Mouse (Mus musculus) liver, adult 2 months (tissue): ENCODE results near the gene Gatm. TPM values are rescaled to one million over a fixed set of nuclear protein-coding genes. Genes with fewer than 3 reads are reported as not detected.

Experiments used
- DNase-seq: peaks from one replicate; pipeline ENCODE4 v3.0.0-alpha.2; 2011; ENCODE audit warnings: low read depth, low spot score; ENCODE audit errors: extremely low read depth
- H3K27ac ChIP-seq: fragments of 200-500 bp; replicated peaks from 2 replicates; pipeline ENCODE4 v1.5.1; 2012; ENCODE audit warnings: low read depth, mild to moderate bottlenecking, control low read depth, inconsistent platforms, low read length; ENCODE audit not compliant: insufficient read depth
- H3K27me3 ChIP-seq: fragments of 200-500 bp; 2 replicates; pipeline ENCODE4 v1.6.1; 2012; ENCODE audit warnings: mild to moderate bottlenecking, moderate library complexity, low read length, inconsistent platforms; ENCODE audit not compliant: control insufficient read depth, insufficient read depth
- H3K36me3 ChIP-seq: fragments of 200-500 bp; 2 replicates; pipeline ENCODE4 v1.6.1; 2012; ENCODE audit warnings: low read length, inconsistent platforms; ENCODE audit not compliant: control insufficient read depth, insufficient read depth
- H3K4me1 ChIP-seq: fragments of 200-500 bp; 2 replicates; pipeline ENCODE4 v1.6.1; 2011; ENCODE audit warnings: low read length; ENCODE audit not compliant: control insufficient read depth, insufficient read depth
- H3K4me3 ChIP-seq: fragments of 200-500 bp; 2 replicates; pipeline ENCODE4 v1.5.1; 2011; ENCODE audit warnings: low read depth, mild to moderate bottlenecking, control low read depth, low read length, moderate library complexity; ENCODE audit not compliant: insufficient read depth
- H3K79me2 ChIP-seq: fragments of 200-500 bp; 2 replicates; pipeline ENCODE4 v1.6.1; 2012; ENCODE audit warnings: inconsistent platforms, mild to moderate bottlenecking, low read length, moderate library complexity; ENCODE audit not compliant: control insufficient read depth, insufficient read depth
- H3K9ac ChIP-seq: fragments of 200-500 bp; 2 replicates; pipeline ENCODE4 v1.6.1; 2012; ENCODE audit warnings: low read depth, mild to moderate bottlenecking, control low read depth, inconsistent platforms, low read length
- CTCF ChIP-seq: fragments of 200-500 bp; IDR thresholded peaks from 2 replicates; pipeline ENCODE4 v1.5.1; 2011; ENCODE audit warnings: low read depth, low read length, control low read depth
- POLR2A ChIP-seq: fragments of 200-500 bp; IDR thresholded peaks from 2 replicates; pipeline ENCODE4 v1.6.1; 2011; ENCODE audit warnings: low read length, control low read depth; ENCODE audit not compliant: insufficient read depth; ENCODE audit errors: extremely low read depth
- WGBS: fragments of 180-500 bp; shearing (Covaris S2); methylation state at CpG from one replicate; pipeline ENCODE4 v1.1.7; 2018; 5-methylcytosine and 5-hydroxymethylcytosine counted together
- polyA plus RNA-seq: library from polyadenylated mRNA; depleted of rRNA; stranded (reverse); fragments of >200 nt; gene quantifications from 2 replicates; pipeline ENCODE4 v1.2.3, GENCODE M21; 2012
- total RNA-seq: library from RNA; depleted of rRNA; stranded (reverse); fragments of >200 nt; gene quantifications from 2 replicates; pipeline ENCODE4 v1.2.3, GENCODE M21; 2014

The Gatm gene
- total and polyA plus RNA-seq, 2 experiments = 9.9 to 13.6 TPM

DNA sequence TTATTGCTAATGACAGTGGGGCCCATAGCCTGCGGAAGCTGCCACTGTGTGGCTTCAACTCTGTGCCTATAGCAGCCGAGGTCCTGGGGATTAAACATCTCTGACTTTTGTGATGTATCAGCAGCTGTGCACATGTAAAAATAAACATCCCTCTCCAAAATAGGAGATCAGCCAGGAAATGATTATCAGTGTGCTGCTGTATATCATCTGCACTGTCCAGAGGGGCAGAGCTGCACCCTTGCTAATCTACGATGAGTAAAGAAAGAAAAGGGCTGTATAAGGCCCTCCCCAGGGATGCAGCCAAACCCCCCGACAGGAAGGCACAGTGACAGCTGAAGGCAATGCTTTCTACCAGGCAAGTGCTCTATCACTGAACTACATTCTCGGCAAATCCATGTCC is 34.8 kb downstream of the Gatm start:
- H3K9ac ChIP-seq = no peak overlapping the region
- no peaks in the 10 kb centered on the region for H3K36me3 ChIP-seq
- no peaks in the 10 kb centered on the region for H3K79me2 ChIP-seq
- TF ChIP-seq CTCF = no peak
- no peak for TF ChIP-seq POLR2A
- WGBS = 55% methylated on average over 5 of the region's 5 CpGs
- no peak overlapping the region for H3K4me3 ChIP-seq
- 0 out of 2 replicates have a peak overlapping the region, but pooled peaks have one; percentile 4 for H3K27ac ChIP-seq
- H3K27me3 ChIP-seq = no peaks in the 10 kb centered on the region
- peak; percentile 17 for DNase-seq
- no peaks in the 10 kb centered on the region for H3K4me1 ChIP-seq

DNA sequence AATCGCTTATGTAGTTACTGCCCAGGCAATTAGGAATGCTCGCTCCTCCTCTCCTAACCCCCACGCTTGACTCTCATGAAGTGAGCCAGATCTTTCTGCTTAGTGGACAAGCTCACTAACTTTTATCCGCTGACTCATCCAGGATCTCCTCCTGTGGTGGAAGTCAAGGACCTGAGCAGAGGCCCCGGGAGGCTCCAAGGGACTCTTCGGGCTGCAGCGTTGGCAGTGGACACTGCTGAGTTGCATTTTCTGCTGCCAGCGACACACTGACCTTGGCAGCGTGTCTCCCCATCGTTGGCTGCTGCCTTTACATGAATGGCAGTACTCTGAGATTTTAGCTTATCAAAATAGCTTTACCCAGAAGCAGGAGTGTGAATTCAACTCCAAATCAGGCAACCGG is 35.6 kb downstream of the Gatm start:
- Histone ChIP-seq H3K27ac (peak overlapping the region; percentile 47), H3K9ac (no peak overlapping the region), H3K4me1 (no peaks in the 10 kb centered on the region), H3K27me3 (no peaks in the 10 kb centered on the region), H3K36me3 (no peaks in the 10 kb centered on the region), H3K4me3 (no peak overlapping the region), H3K79me2 (no peaks in the 10 kb centered on the region)
- no peak for DNase-seq
- 57% methylated on average over 11 of the region's 11 CpGs for WGBS
- TF ChIP-seq CTCF (no peak), POLR2A (no peak)

DNA sequence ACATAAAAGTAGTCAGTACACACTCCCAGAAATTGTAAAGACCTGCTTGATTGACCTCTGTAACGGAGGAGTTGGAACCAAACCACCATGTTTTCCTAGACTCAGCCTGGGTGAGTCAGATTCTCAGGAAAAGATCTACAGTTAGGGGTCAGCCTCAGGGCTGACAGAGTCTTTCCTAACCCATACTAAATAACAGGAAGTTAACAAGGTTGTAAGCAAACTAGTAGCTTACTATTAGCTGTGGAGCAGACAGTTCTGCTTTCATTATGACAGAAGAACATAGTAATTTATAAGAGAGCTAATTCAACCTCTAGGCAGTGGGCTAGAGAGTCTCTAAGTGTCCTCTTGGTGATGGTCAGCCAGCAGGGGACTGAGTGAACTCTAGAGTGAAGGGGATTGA is 38.7 kb downstream of the Gatm start:
- TF ChIP-seq POLR2A = no peak
- no peak for TF ChIP-seq CTCF
- 71% methylated on average over 1 of the region's 1 CpGs for WGBS
- no peaks in the 10 kb centered on the region for H3K4me1 ChIP-seq

DNA sequence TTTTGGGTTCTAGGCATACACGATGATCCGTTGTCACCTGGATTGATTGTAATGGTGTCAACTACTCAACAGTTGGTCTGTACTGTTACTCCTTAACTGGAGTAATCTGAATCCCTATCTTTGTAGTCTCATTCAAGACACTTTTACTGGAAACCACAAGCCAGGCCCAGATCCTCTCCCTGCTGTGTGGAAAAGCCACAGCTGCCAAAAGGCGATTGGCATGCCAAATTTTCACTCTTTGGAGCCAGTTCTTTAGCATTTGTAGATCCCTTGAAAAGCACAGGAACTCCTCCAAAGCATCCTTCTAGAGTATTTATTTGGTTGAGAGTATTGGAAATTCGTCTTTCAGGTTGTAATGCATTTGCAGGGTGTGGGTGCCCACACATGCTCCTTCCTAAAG is 39.8 kb downstream of the Gatm start:
- WGBS = 81% methylated on average over 4 of the region's 4 CpGs
- Histone ChIP-seq H3K27me3 (no peaks in the 10 kb centered on the region), H3K79me2 (no peaks in the 10 kb centered on the region), H3K36me3 (no peaks in the 10 kb centered on the region), H3K4me1 (no peaks in the 10 kb centered on the region), H3K9ac (no peak overlapping the region), H3K27ac (no peak overlapping the region), H3K4me3 (no peak overlapping the region)
- DNase-seq = no peak
- TF ChIP-seq CTCF = no peak
- TF ChIP-seq POLR2A = no peak

More for the DNA sequence above, 38.7 kb downstream of the Gatm start:
- H3K27me3 ChIP-seq = no peaks in the 10 kb centered on the region
- no peak overlapping the region for H3K4me3 ChIP-seq
- no peaks in the 10 kb centered on the region for H3K79me2 ChIP-seq
- no peak overlapping the region for H3K27ac ChIP-seq
- DNase-seq = peak; percentile 20
- no peaks in the 10 kb centered on the region for H3K36me3 ChIP-seq
- no peak overlapping the region for H3K9ac ChIP-seq

DNA sequence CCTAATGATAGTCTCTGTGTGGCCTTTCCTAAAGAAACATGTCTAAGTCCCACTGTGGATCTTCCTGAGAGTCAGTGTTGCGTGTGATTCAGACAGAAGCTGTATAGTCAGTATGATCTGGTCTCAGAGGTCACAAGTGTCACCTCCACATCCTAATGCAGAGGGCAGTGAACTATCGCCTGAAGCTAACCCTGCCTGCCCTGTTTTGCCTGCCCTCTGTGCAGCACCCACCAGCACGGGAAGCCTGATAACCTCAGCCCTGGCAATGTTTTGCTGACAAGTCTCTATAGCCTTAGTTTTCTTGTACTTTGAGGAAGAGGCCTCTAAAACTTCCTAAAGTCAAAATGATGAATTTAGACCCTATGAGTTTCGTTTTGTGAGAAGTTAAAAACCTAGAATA is 40.7 kb downstream of the Gatm start:
- Histone ChIP-seq H3K27ac (no peak overlapping the region), H3K36me3 (no peaks in the 10 kb centered on the region), H3K27me3 (no peaks in the 10 kb centered on the region), H3K4me1 (no peaks in the 10 kb centered on the region), H3K9ac (no peak overlapping the region), H3K79me2 (no peaks in the 10 kb centered on the region), H3K4me3 (no peak overlapping the region)
- no peak for DNase-seq
- no peak for TF ChIP-seq POLR2A
- no peak for TF ChIP-seq CTCF
- 67% methylated on average over 4 of the region's 4 CpGs for WGBS

DNA sequence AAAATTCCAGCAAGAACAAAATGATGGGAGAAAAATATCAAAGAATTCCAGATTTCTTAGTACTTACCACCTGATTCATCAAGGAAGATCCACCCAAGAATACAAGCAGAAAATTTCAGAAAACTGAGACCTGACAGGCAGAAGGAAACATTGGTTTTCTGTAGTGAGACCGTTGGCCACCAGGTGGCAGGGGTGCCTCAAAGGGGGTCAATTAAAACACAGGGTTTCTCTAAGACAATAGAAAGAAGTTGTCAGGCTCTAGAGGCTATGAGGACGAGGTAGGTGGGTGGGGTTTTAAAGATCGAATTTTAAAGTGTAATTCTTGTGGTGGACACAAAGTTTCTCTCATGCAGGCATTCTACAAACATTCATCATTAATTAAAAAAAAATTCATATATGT is 41.7 kb downstream of the Gatm start:
- DNase-seq = peak; percentile 23
- Histone ChIP-seq H3K36me3 (no peaks in the 10 kb centered on the region), H3K27me3 (no peaks in the 10 kb centered on the region), H3K79me2 (no peaks in the 10 kb centered on the region), H3K4me1 (no peaks in the 10 kb centered on the region), H3K4me3 (no peak overlapping the region), H3K9ac (no peak overlapping the region), H3K27ac (no peak overlapping the region)
- TF ChIP-seq CTCF (peak; percentile 63; the same call in 1 of the 2 replicates), POLR2A (no peak)
- 18% methylated on average over 3 of the region's 3 CpGs for WGBS
